Mouse (Mus musculus) neural tube, embryonic 12.5 days (tissue): ENCODE results near the gene Gm9945. TPM values are rescaled to one million over a fixed set of nuclear protein-coding genes. Genes with fewer than 3 reads are reported as not detected.

Experiments
- ATAC-seq: fragments of 200-750 bp; cut with Nextera tagmentation; 2 replicates; pipeline ENCODE4 v1.8.0; 2017; ENCODE audit warnings: low read depth, mild to moderate bottlenecking, moderate TSS enrichment, moderate library complexity; ENCODE audit not compliant: low FRiP score
- H3K27ac ChIP-seq: fragments of 300-500 bp; sonication (generic); 2 replicates; pipeline ENCODE4 v1.5.1; 2016
- H3K27me3 ChIP-seq: fragments of 300-500 bp; sonication (generic); replicated peaks from 2 replicates; pipeline ENCODE4 v1.6.1; 2016; ENCODE audit warnings: mild to moderate bottlenecking
- H3K36me3 ChIP-seq: fragments of 300-500 bp; sonication (generic); 2 replicates; pipeline ENCODE4 v1.6.1; 2016; ENCODE audit warnings: mild to moderate bottlenecking
- H3K4me1 ChIP-seq: fragments of 300-500 bp; sonication (generic); 2 replicates; pipeline ENCODE4 v1.6.1; 2016
- H3K4me2 ChIP-seq: fragments of 300-500 bp; sonication (generic); replicated peaks from 2 replicates; pipeline ENCODE4 v1.6.1; 2016; ENCODE audit warnings: mild to moderate bottlenecking
- H3K4me3 ChIP-seq: fragments of 300-500 bp; sonication (generic); 2 replicates; pipeline ENCODE4 v1.5.1; 2016
- H3K9ac ChIP-seq: fragments of 300-500 bp; sonication (generic); 2 replicates; pipeline ENCODE4 v1.6.1; 2016; ENCODE audit warnings: mild to moderate bottlenecking
- H3K9me3 ChIP-seq: fragments of 300-500 bp; sonication (generic); 2 replicates; pipeline ENCODE4 v1.6.1; 2016; ENCODE audit warnings: mild to moderate bottlenecking
- WGBS: fragments of 180-500 bp; shearing (Covaris S2); methylation state at CpG from one replicate; pipeline ENCODE4 v1.1.7; 2016; 5-methylcytosine and 5-hydroxymethylcytosine counted together
- polyA plus RNA-seq: library from polyadenylated mRNA; unstranded; fragments of >200 nt; fragmentation: Nextera tagmentation; extraction: Ambion mirVana; gene quantifications from 2 replicates; pipeline ENCODE4 v1.2.1, GENCODE M21; 2016

Gm9945 gene
- not detected in 2 replicates for polyA plus RNA-seq

DNA sequence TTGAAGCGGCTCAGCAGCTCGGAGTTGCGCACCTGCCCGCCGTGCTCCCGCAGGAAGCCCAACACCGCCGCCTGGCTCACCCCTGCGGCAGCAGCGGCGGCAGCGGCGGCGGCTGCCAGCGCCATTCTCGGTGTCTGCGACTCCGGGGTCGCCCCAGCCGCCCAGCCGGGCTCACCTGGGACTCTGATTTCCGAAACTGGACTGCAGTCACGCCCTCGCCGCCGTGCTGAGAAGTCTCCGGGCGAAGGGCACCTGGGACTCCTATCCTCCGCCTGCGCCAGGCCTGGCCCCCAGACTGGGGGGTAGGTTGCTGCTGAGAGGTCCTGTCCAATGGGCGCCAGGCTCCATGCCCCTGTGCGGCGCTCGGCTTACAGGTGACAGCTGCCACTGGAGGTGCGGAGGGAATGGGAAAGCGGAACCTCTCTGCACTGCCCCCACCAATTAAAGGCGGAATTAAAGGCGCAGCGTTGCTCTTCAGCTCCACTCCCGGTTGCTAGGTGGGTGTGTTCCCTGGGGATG, at the start of gene Gm9945, which contains the start of gene Sowaha:
TSS of gene Gm9945 (plus strand) at position 384 of the 519 bp plus-strand sequence.
TSS of gene Sowaha (minus strand) at position 492 of the 519 bp plus-strand sequence.
- H3K4me3 ChIP-seq = peak within 1 kb of the TSS; percentile 38
- H3K9me3 ChIP-seq = 0 out of 2 replicates have a peak, but pooled peaks cover 8% of the 10 kb centered on the region
- no peaks in the 10 kb centered on the region for H3K36me3 ChIP-seq
- H3K27me3 ChIP-seq = peaks cover 65% of the 10 kb centered on the region
- H3K4me1 ChIP-seq = peaks cover 19% of the 10 kb centered on the region
- no peak within 1 kb of the TSS for H3K27ac ChIP-seq
- peak; percentile 56; the same call in 1 of the 2 replicates for ATAC-seq
- H3K9ac ChIP-seq = peak within 1 kb of the TSS; percentile 45
- H3K4me2 ChIP-seq = peak within 1 kb of the TSS; percentile 73
- WGBS = 3% methylated on average over 40 of the region's 40 CpGs

DNA sequence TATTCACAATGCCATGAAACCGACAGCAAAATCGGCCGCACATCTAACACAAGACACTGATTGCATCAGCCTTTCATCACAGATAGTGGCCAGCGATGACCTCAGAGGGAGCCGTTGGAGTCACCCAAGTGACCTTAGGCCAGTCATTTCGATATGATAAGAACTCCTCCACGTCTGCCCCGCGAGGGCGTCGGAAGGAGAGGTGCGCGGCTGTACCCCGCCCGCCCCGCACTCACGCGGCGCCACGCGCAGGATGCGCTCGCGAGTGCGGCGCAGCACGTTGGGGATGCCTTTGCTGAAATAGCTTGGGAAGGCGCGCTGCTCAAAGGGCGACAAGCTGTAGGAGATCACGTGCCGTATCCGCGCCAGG, 49.7 kb upstream of the Gm9945 start:
- H3K9me3 ChIP-seq = no peaks in the 10 kb centered on the region
- H3K4me3 ChIP-seq = peak overlapping the region; percentile 92
- peak overlapping the region; percentile 86 for H3K9ac ChIP-seq
- no peak overlapping the region for H3K27ac ChIP-seq
- H3K36me3 ChIP-seq = peaks cover 15% of the 10 kb centered on the region
- peaks cover 8% of the 10 kb centered on the region for H3K4me1 ChIP-seq
- H3K27me3 ChIP-seq = no peaks in the 10 kb centered on the region
- under 1% methylated on average over 34 of the region's 34 CpGs for WGBS
- ATAC-seq = no peak
- H3K4me2 ChIP-seq = peak overlapping the region; percentile 81

- Histone ChIP-seq H3K27ac (peak within 1 kb of the TSS; percentile 32; the same call in 1 of the 2 replicates), H3K9ac (peak within 1 kb of the TSS; percentile 86), H3K36me3 (peaks cover 15% of the 10 kb centered on the region), H3K4me2 (peak within 1 kb of the TSS; percentile 81), H3K4me3 (peak within 1 kb of the TSS; percentile 92), H3K27me3 (no peaks in the 10 kb centered on the region), H3K4me1 (peaks cover 8% of the 10 kb centered on the region), H3K9me3 (no peaks in the 10 kb centered on the region)
- peak; percentile 96 for ATAC-seq
- WGBS = under 1% methylated on average over 44 of the region's 44 CpGs
These were observed 49.2 kb upstream of the Gm9945 start, which contains the start of the genes Uqcrq and Gdf9 for GRCm38 (mm10) chr11:53430670-53431346. TSS of gene Uqcrq (minus strand) at chr11:53430831. TSS of gene Gdf9 (plus strand) at chr11:53431023.

DNA sequence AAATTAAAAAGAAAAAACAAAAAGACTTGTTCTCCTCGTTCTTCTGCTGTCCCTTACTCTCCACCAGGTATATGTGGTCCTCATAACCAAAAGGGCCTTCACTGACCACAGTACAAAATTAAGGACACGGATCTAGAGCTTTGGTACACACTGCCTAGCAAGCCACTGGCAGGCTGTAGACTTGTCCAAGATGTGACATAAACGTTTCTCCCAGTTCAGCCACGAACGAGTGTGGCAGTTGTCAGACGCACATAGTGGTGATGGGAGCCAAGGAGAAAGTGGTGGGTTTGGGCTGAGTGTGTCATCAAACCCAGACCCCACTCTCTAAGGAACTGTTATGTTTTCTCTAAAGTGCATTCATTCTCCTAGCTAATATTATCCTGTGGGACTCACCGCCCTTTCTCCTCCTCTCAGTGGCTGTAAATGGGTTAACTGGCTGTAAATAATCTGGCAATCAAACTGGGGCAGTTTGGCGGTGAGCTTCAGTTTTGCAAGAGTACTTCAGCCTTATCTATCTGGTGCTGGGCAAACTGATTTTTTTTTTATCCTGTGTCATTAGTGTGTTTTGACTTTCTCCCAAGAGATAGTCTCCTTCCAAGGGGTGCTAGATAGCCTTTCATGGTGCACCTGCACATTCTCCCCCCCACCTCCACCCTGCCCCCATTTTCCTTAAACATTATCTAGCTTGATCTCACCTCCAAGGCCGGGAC, 48.5 kb upstream of the Gm9945 start:
- peak overlapping the region; percentile 32; the same call in 1 of the 2 replicates for H3K27ac ChIP-seq
- H3K27me3 ChIP-seq = no peaks in the 10 kb centered on the region
- H3K4me2 ChIP-seq = peak overlapping the region; percentile 81
- no peaks in the 10 kb centered on the region for H3K9me3 ChIP-seq
- ATAC-seq = no peak; the same call in 1 of the 2 replicates
- 13% methylated on average over 9 of the region's 9 CpGs for WGBS
- peaks cover 8% of the 10 kb centered on the region for H3K4me1 ChIP-seq
- 0 out of 2 replicates have a peak overlapping the region, but pooled peaks have one; percentile 40 for H3K9ac ChIP-seq
- peaks cover 15% of the 10 kb centered on the region for H3K36me3 ChIP-seq
- peak overlapping the region; percentile 92 for H3K4me3 ChIP-seq

GRCm38 (mm10) chr11:53433057-53433456, 46.9 kb upstream of the Gm9945 start:
- Histone ChIP-seq H3K27ac (no peak overlapping the region), H3K9ac (no peak overlapping the region), H3K4me2 (no peak overlapping the region), H3K4me3 (no peak overlapping the region), H3K4me1 (peaks cover 8% of the 10 kb centered on the region), H3K36me3 (peaks cover 10% of the 10 kb centered on the region), H3K9me3 (no peaks in the 10 kb centered on the region), H3K27me3 (no peaks in the 10 kb centered on the region)
- no peak for ATAC-seq
- WGBS = 74% methylated on average over 6 of the region's 6 CpGs

GRCm38 (mm10) chr11:53435504-53435903, 44.5 kb upstream of the Gm9945 start:
- no peaks in the 10 kb centered on the region for H3K27me3 ChIP-seq
- ATAC-seq = no peak
- H3K27ac ChIP-seq = no peak overlapping the region
- no peaks in the 10 kb centered on the region; the same call in 1 of the 2 replicates for H3K4me1 ChIP-seq
- no peak overlapping the region for H3K4me3 ChIP-seq
- H3K4me2 ChIP-seq = no peak overlapping the region
- no peaks in the 10 kb centered on the region for H3K9me3 ChIP-seq
- 85% methylated on average over 8 of the region's 8 CpGs for WGBS
- H3K36me3 ChIP-seq = no peaks in the 10 kb centered on the region
- no peak overlapping the region for H3K9ac ChIP-seq

- no peaks in the 10 kb centered on the region for H3K36me3 ChIP-seq
- no peak overlapping the region for H3K4me3 ChIP-seq
- no peak overlapping the region for H3K4me2 ChIP-seq
- no peaks in the 10 kb centered on the region for H3K27me3 ChIP-seq
- no peak overlapping the region for H3K27ac ChIP-seq
- 92% methylated on average over 6 of the region's 6 CpGs for WGBS
- H3K9ac ChIP-seq = no peak overlapping the region
- no peaks in the 10 kb centered on the region; the same call in 1 of the 2 replicates for H3K4me1 ChIP-seq
- H3K9me3 ChIP-seq = no peaks in the 10 kb centered on the region
- no peak for ATAC-seq
These were observed 43.6 kb upstream of the Gm9945 start for GRCm38 (mm10) chr11:53436338-53436737.

DNA sequence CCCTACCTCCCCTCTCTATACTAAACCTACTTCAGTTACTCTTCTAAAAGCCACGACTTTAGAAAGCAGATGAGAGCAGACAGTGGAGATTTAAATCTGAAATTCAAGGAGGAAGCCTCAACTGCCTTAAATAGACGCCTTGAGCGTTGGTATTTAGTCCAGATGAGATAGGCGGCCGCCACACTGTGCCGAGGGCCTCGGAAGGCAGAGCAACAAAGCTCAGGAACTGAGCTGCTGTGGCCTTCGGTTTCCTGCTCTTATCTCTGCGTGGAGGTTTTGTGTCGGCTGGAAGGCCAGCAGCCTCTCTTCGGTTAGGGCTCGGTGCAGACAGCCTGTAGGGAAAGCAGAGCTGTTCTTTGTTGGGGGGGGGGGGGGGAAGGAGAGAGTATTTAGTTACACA, 38.0 kb upstream of the Gm9945 start:
- no peaks in the 10 kb centered on the region for H3K27me3 ChIP-seq
- H3K4me3 ChIP-seq = no peak overlapping the region
- no peaks in the 10 kb centered on the region for H3K4me1 ChIP-seq
- H3K4me2 ChIP-seq = no peak overlapping the region
- no peak for ATAC-seq
- no peaks in the 10 kb centered on the region for H3K36me3 ChIP-seq
- H3K9ac ChIP-seq = no peak overlapping the region
- 56% methylated on average over 12 of the region's 12 CpGs for WGBS
- H3K27ac ChIP-seq = no peak overlapping the region
- no peaks in the 10 kb centered on the region for H3K9me3 ChIP-seq

DNA sequence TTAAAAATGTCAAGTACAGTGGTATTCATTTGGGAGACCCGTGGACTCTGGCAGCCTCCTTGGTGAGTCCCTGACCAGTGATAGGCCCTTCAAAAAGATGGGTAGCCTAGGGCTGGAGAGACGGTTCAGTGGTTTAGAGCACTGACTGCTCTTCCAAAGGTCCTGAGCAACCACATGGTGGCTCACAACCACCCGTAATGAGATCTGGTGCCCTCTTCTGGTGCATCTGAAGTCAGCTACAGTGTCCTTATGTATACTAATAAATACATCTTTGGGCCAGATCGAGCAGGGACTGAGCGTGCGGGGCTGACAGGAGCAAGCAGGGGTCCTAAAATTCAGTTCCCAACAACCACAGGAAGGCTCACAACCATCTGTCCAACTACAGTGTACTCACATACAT, 36.1 kb upstream of the Gm9945 start:
- no peaks in the 10 kb centered on the region for H3K4me1 ChIP-seq
- ATAC-seq = no peak
- H3K4me3 ChIP-seq = no peak overlapping the region
- 43% methylated on average over 6 of the region's 6 CpGs for WGBS
- H3K36me3 ChIP-seq = no peaks in the 10 kb centered on the region
- H3K27me3 ChIP-seq = no peaks in the 10 kb centered on the region
- H3K9ac ChIP-seq = no peak overlapping the region
- H3K4me2 ChIP-seq = no peak overlapping the region
- no peak overlapping the region for H3K27ac ChIP-seq
- no peaks in the 10 kb centered on the region for H3K9me3 ChIP-seq

GRCm38 (mm10) chr11:53445562-53445961, 34.4 kb upstream of the Gm9945 start:
- H3K9me3 ChIP-seq = no peaks in the 10 kb centered on the region
- H3K27ac ChIP-seq = no peak overlapping the region
- H3K36me3 ChIP-seq = no peaks in the 10 kb centered on the region
- H3K4me2 ChIP-seq = no peak overlapping the region
- 71% methylated on average over 13 of the region's 13 CpGs for WGBS
- H3K4me1 ChIP-seq = no peaks in the 10 kb centered on the region
- no peak overlapping the region for H3K4me3 ChIP-seq
- H3K9ac ChIP-seq = no peak overlapping the region
- ATAC-seq = no peak
- H3K27me3 ChIP-seq = no peaks in the 10 kb centered on the region

DNA sequence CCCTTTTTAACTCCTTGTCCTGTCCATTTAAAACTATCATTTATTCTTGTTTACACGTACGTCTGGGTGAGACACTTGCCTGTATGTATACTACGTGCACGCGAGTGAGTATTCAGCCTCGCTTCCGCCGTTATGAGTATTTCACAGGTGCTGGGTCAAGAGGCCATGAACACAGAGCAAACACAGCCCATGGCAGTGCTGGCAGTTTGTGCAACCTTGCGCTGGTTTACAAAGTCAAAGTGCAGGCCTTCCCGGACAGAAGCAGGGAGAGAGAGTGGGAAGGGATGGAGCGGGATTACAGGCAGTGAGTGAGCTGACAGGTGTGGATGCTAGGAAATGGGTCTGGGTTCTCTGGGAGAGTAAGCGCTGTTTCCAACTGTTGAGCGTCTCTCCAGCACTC, 33.8 kb upstream of the Gm9945 start:
- 91% methylated on average over 13 of the region's 13 CpGs for WGBS
- H3K9ac ChIP-seq = no peak overlapping the region

DNA sequence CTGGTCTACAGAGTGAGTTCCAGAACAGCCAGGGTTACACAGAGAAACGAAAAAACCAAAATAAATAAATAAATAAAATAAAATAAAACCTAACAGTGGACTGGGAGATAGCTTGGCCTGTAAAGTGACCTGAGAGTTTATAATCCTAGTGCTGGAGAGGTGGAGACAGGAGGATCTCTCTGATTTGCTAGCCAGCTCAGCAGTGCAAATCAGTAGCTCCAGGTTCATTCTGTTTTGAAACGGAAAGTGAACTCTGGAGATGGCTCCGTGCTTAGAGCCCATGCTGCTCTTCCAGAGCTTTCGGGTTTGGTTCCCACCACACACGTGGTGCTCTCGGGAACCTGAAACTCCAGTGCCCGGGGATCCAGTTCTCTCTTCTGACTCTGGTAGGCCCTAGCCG, 32.0 kb upstream of the Gm9945 start:
- 86% methylated on average over 8 of the region's 8 CpGs for WGBS
- Histone ChIP-seq H3K4me1 (no peaks in the 10 kb centered on the region), H3K36me3 (no peaks in the 10 kb centered on the region), H3K4me2 (no peak overlapping the region), H3K9ac (no peak overlapping the region), H3K27ac (no peak overlapping the region), H3K27me3 (no peaks in the 10 kb centered on the region), H3K4me3 (no peak overlapping the region), H3K9me3 (no peaks in the 10 kb centered on the region)
- ATAC-seq = no peak

More for the DNA sequence above, 33.8 kb upstream of the Gm9945 start:
- Histone ChIP-seq H3K36me3 (no peaks in the 10 kb centered on the region), H3K4me2 (no peak overlapping the region), H3K4me3 (no peak overlapping the region), H3K27me3 (no peaks in the 10 kb centered on the region), H3K4me1 (no peaks in the 10 kb centered on the region), H3K9me3 (no peaks in the 10 kb centered on the region), H3K27ac (no peak overlapping the region)
- no peak for ATAC-seq
